Mouse (Mus musculus): ENCODE measurements at regions not wholly inside any gene's neighbourhood (a gene's known extent, or its start where the extent isn't known, plus 50 kb on each side); places are given as distances from the start of the nearest gene placed in this dataset.

DNA sequence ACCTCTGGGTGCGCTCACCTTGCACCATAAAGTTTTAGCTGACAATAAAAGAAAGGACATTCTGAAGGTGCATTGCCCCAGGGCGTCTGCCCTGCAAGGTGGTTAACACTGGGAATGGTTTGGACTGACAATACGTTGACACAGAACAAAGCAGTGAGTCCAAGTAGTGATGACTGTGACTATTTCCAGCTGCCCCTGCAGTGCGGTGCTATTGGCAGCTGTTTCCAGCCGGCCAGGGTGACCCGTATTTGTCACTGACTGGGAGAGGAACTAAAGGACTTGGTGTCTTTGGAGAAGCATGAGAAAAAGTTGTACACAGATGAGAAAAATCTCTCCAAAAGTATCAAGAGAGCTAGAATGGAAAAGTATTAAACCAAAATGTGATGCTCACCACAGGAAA lies 52.0 kb upstream of the Vtcn1 start:
- DNase-seq (ENCODE audit: low spot score): no peak

DNA sequence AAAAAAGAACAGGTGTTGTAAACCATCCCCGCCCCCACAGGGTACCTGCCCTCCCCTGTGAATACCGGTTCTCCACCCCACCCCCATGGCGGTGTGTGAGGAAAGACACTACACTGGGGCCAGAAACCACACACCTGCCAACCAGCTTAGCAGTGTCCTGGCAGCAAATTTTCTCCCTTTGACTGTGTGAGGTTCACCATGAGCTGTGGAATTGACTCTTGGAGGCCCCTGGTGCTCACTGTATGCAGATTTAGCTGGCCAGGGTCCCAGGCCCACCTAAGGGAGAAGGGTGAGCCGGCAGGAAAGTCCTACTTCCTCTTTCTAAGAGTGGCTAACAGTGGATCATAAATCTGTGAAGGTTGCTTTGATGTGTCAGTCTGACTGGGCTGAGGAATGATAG lies 53.9 kb upstream of the Vtcn1 start:
- DNase-seq (ENCODE audit: low spot score): peak; percentile 43

DNA sequence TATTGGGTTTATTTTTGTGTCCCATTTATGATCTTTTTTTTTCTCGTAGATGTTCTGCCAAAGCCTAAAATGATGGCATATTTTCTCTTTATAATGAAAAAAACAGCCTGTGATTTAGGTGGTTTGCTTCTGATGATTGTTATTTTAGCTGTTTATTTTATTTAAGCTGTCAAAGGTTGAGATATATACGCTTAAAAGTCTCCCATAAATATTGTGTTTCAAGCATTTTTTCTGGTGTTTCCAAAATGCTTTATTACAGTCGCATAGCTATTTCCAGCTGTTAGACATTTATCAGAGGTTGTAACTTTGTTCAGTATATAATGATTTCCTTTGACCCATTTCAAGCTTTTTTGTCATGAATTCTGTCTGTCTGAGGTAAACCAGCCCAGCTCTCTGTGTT lies 54.4 kb upstream of the Vtcn1 start:
- DNase-seq (ENCODE audit: low spot score): no peak

DNA sequence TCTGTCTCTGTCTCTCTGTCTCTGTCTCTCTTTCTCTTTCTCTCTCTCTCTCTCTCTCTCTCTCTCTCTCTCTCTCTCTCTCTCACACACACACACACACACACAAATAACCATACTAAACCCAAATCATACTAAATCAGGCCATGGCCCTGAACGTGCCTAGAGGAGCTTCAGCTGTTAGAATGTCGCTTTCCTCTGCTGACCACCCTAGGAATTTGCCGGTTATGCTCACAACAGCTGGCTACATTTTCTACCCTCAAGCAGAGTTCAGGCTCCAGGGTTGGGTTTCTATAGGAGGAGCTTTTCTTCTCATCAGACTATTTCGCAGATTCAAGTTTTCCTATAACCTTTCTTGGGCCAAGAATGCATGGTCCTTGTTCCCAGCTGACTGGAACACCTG lies 56.1 kb upstream of the Vtcn1 start:
- no peak for DNase-seq (ENCODE audit: low spot score)

DNA sequence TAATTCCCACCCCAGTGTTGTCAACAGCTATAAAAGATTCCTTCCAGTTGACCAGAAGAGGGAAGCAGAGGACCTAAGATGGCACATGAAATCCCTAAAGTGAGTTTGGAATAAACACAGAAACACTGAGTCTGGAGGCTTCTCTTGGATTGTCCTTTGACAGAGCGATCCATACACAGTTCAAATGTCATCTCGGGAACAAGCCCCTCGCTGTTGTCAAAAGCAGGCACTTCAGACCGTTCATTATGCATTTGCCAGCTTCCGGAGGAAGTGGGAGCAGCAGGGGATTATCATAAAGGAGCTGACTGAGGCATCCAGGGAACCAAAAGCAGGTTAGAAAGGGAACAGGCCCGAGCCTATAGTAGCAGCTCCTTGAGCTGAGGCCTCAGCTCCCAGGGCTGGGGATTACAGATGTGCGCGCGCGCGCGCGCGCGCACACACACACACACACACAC lies 57.1 kb upstream of the Vtcn1 start:
- DNase-seq (ENCODE audit: low spot score): no peak

DNA sequence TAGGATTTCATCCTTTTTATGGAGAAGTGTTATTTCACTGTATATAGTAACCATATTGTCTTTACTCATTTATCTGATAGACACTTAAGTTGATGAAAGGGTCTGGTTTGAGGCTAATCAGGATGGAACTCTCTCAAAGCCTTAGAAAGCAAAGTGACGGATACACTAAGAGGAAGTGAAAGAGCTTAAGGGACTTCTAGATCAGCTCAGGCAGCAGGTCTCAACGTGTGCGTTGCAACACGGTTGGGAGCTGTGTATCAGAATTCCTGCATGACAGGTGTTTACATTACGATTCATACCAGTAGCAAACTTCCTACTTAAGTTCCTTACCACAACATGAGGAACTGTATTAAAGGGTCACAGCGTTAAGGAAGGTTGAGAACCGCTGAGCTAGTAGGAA lies 59.9 kb upstream of the Vtcn1 start:
- DNase-seq (ENCODE audit: low spot score): no peak

DNA sequence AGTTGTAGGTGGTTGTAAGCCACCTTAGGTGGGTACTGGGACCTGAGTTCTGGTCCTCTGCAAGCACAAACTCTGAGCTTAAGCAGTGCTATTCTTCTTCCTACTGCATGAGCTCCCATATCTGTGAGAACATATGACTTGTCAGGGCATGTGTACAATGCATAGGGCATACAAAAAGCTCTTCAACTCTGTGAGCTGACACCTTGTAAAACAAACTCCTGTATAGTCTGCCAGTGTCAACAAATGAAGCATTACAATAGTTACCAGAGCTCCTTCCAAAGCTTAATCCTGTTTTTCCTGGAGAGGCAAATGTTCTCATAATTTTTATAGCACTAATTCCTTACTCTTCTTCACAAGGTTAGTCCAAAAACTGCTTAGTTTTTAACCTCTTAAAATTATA lies 62.4 kb upstream of the Vtcn1 start:
- no peak for DNase-seq (ENCODE audit: low spot score)

DNA sequence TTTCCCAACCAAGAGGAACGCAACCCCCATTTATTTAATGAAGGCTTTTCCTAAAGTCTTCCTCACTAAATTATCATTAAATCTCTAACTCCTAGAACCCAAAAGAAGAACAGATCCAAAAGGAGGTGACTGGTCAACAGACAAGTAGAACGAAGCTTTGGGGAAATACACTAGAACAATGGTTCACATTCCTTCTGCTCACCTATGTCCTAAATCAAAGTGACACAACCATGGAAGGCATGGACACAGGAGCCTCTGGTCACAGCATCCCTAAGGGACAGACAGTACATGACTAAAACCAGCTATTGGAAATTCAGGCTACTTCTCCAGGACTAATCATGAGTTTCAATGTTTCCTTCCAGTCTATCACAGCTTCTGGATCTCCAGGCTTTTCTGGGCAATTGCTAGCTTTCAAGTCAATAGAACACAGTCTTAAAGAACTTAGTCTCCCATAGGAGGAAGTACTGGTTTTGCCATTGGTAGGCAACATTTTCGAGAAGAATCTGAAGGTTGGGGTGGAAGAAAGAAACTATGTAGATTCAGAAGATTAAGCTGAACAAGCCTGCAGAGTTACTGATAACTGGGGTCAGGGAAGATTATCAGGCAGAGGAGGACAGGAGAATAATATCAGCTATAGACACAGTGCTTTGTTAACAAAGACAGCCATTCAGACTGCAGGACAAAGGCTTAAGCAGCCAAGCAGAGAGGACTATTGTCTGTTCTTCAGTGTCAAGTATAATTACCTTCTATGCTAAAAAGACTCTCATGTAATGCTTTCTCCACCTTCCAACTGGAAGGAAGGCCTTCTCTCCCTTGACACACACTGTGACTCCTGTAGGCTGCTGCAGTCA lies 65.9 kb upstream of the Vtcn1 start:
- no peak for DNase-seq (ENCODE audit: low spot score)

DNA sequence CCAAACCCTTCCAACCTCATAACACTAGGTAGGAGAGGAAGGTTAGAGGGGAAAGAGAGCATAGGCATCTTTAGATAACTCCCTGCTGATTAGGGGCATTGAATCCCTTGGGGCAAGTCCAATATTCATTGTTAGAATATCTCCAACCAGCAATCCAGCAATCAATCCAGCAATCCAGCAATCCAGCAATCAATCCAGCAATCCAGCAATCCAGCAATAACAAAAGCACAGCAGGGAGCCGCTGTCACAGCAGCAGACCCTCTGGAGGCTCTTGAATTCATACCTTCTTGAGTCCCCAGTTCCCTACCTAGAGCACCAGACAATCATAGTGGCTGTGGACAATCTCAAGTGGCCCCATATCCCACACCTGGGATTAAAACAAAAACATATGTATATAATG lies 69.4 kb upstream of the Man1a2 start:
- DNase-seq (ENCODE audit: low spot score): no peak

DNA sequence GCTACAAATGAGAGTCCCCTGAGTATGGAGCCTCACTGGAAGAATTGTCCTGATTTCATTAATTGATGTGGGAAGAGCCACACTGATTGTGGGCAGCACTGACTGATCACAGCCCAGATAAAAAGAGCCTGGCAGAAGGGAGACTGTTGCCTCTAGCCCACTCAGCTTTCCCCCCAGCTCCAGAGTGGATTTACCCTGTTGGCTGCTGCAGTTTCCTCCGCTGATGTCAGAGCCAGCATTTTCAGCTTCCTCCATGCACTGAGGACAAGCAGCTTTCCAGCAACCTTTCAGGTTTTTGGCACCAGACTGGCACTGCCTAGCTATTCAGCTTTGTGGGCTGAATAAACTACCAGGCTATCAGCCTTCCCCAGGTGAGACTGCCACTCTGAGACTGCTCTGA lies 65.9 kb upstream of the Man1a2 start:
- no peak for DNase-seq (ENCODE audit: low spot score)

DNA sequence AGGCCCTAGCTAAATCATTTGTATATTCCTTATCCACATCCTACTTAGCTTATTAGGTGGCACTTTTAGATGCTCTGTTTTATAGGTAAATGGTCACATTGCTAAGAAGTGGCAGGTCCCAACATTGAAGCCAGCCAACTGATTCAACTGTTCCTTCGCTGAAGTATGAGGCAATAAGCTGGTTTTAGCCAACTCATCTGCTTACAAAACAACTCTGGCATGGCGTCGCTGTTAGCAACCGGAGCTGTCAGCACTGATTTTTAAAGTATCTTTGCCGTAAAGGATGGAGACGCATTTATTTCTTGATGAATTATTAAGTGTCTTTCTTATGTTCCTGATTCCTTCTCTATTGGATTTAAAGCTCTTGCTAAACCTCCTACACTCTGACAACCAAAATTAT lies 63.4 kb upstream of the Man1a2 start:
- no peak for DNase-seq (ENCODE audit: low spot score)

DNA sequence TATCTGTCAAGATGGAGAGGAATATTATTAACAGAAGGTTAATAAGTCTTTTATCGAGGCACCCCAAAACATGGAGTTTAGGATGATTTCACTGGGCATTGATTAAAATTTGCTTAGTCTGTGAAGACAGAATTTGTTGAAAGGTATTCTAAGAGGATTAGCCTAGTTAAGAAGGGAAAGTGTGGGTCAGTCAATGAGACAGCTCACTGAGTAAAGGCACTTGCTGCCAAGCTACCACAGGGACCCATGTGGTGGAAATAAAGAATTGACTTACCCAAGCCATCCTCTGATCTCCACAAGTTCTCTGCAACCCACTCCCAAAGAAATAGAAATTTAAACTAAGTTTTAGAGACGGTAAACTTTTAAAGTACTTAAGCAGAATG lies 63.0 kb upstream of the Man1a2 start:
- DNase-seq (ENCODE audit: low spot score): no peak

DNA sequence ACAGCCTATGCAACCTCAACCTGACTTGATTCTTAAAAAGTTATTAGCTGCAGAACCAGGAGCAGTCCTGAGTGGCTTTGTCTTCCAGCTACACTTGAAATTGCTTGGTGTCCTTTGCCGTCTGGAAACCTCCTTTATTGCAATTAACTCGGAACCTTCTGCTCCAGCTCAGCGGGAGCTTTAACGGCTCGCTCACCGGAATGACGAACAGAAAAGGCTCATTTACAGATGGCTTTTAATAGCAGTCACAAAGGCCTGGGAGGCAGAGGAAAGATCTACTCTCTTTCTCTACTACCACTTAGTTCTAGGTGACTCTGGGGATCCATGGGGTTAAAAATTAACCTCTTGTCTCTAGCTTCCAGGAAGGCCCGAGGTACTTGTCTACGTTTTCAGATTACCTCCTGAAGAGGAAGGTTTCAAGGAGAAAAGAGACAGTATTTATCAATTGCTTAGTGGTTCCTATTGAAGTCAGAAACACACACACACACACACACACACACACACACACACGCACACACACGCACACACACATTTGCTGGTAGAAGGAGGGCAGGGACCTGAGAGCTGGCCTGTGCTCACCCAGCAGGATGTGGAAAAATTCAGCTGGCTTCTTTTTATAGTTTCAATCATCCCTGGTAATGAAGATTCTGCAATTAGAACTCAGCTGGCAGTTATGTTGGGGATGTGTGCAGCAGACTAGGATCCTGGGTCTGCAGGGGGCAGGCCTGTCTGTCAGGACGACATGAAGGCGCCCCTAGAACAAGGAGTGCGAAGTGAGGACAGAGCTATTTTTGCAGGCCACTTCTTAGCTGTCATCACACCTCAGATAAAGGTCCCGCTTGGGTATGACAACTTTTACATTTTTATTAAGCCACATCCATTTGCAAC lies 62.4 kb upstream of the Man1a2 start:
- no peak for DNase-seq (ENCODE audit: low spot score)

DNA sequence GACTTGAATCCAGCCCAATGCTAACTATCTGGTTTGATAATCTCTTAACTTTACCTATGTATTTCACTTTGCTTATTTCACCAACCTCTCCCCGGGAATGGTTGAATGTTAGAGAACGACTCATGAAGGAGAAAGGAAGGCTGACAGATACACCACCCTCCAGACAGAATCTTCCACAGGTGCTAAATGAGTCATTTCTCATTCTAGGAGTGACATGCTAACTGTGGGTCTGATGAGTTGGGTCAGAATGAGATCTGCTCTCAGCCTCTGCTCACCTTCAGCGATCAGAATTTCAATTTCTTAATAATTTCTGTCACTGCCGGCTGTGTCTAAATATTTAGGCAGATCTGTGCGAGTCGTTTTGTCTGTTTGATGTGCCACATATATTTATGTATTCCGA lies 52.4 kb upstream of the Man1a2 start:
- no peak for DNase-seq (ENCODE audit: low spot score)

DNA sequence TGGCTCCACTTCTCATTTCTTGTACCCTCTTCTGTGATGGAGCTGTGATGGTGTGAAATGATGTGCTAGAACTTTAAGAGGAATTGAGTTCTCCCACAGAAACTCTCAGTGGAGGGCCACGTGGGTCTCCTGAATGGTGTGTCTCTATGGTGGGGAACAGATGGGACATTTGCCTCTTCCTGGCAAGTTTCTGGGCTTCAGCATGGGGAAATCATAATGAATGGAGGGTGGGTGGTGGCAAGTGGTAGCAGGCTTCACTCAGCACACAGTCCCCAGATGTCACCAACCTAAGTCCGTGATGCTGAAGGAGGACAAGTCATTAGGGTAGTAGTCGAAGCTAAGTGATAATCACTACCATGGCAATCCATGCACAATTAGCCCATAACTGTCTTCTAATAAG lies 51.2 kb upstream of the Man1a2 start:
- no peak for DNase-seq (ENCODE audit: low spot score)
